Comparison of ENCODE assay signal across 9 mouse cellular contexts in genomic region chr3:89182531-89183057, GRCm38 (mm10). TPM values are rescaled to one million over a fixed set of nuclear protein-coding genes. Genes with fewer than 3 reads are reported as not detected.
DNase-seq lines count a peak whose midpoint lies in the region; ATAC-seq and TF ChIP-seq lines count a peak whose summit lies in the region.
"Had no signal": no experiment of that assay in that cellular context is flagged by ENCODE, and none has a peak within 500 bp of the region (broad histone marks: within the 10 kb centered on the region; RNA-seq: fewer than 3 reads in every experiment).

No protein-coding gene starts in this region.

- ATAC-seq in heart, embryonic 15.5 days (replicated peaks; ENCODE audit: insufficient number of reproducible peaks, insufficient read depth, low FRiP score, low read depth), result no peak
- 0 out of 2 replicates have a peak, but pooled peaks have one; percentile 4 for ATAC-seq in hindbrain, postnatal 0 days
- peak; percentile 58 for ATAC-seq in midbrain, embryonic 13.5 days

- H3K36me3 ChIP-seq in heart, embryonic 15.5 days, result peaks cover 30% of the 10 kb centered on the region
- H3K36me3 ChIP-seq in hindbrain, postnatal 0 days (ENCODE audit: insufficient read depth, low read length), result peaks cover 24% of the 10 kb centered on the region; the same call in 1 of the 2 replicates
- peaks cover 49% of the 10 kb centered on the region for H3K36me3 ChIP-seq in midbrain, embryonic 13.5 days

- peak overlapping the region; percentile 86; the same call in 1 of the 2 replicates for H3K27ac ChIP-seq in heart, embryonic 15.5 days
- peak overlapping the region; percentile 90 for H3K27ac ChIP-seq in hindbrain, postnatal 0 days
- peak overlapping the region; percentile 37 for H3K27ac ChIP-seq in midbrain, embryonic 13.5 days

- peak overlapping the region; percentile 72; the same call in 1 of the 2 replicates for H3K9ac ChIP-seq in heart, embryonic 15.5 days
- peak overlapping the region; percentile 79; the same call in 1 of the 2 replicates for H3K9ac ChIP-seq in hindbrain, postnatal 0 days (replicated peaks; ENCODE audit: low read length)
- 0 out of 2 replicates have a peak overlapping the region, but pooled peaks have one; percentile 92 for H3K9ac ChIP-seq in midbrain, embryonic 13.5 days (replicated peaks)

- H3K27me3 ChIP-seq in heart, embryonic 15.5 days, result no peaks in the 10 kb centered on the region; the same call in 1 of the 2 replicates
- no peaks in the 10 kb centered on the region for H3K27me3 ChIP-seq in hindbrain, postnatal 0 days (ENCODE audit: insufficient read depth, low read length)
- H3K27me3 ChIP-seq in midbrain, embryonic 13.5 days, result peaks cover 5% of the 10 kb centered on the region; the same call in 1 of the 2 replicates
- H3K27me3 ChIP-seq: Patski had no signal

- DNase-seq in heart, adult 11 months, result no peak
- peak; percentile 29 for DNase-seq in MN1 (ENCODE audit: low spot score)
- DNase-seq in hindbrain, postnatal 0 days (ENCODE audit: low spot score), result no peak
- no peak for DNase-seq in urinary bladder, postnatal 36 days (ENCODE audit: low spot score in 2 of 2)
- DNase-seq in spleen, postnatal 4 days (ENCODE audit: low spot score in 2 of 2), result no peak
- DNase-seq in thymus, postnatal 0 days (ENCODE audit: low spot score), result no peak

- peak overlapping the region; percentile 91 for H3K4me2 ChIP-seq in heart, embryonic 15.5 days
- peak overlapping the region; percentile 99 for H3K4me2 ChIP-seq in hindbrain, postnatal 0 days (ENCODE audit: low read depth, low read length)
- H3K4me2 ChIP-seq in midbrain, embryonic 13.5 days (replicated peaks), result peak overlapping the region; percentile 98

- peak overlapping the region; percentile 81 for H3K4me3 ChIP-seq in heart, embryonic 15.5 days
- H3K4me3 ChIP-seq in hindbrain, postnatal 0 days (ENCODE audit: low read length), result peak overlapping the region; percentile 65
- peak overlapping the region; percentile 68 for H3K4me3 ChIP-seq in midbrain, embryonic 13.5 days (replicated peaks)

- no peak for TF ChIP-seq CTCF in hindbrain, postnatal 0 days (IDR thresholded peaks at IDR 0.05; ENCODE audit: low read depth)

- H3K9me3 ChIP-seq in heart, embryonic 15.5 days (replicated peaks), result no peaks in the 10 kb centered on the region
- no peaks in the 10 kb centered on the region for H3K9me3 ChIP-seq in hindbrain, postnatal 0 days (ENCODE audit: low read length)
- no peaks in the 10 kb centered on the region for H3K9me3 ChIP-seq in midbrain, embryonic 13.5 days

- peaks cover 32% of the 10 kb centered on the region for H3K4me1 ChIP-seq in heart, embryonic 15.5 days (replicated peaks)
- H3K4me1 ChIP-seq in hindbrain, postnatal 0 days (ENCODE audit: insufficient read depth, low read length), result peaks cover 15% of the 10 kb centered on the region
- peaks cover 51% of the 10 kb centered on the region for H3K4me1 ChIP-seq in midbrain, embryonic 13.5 days (replicated peaks)

- 46% methylated on average over 7 of the region's 7 CpGs for WGBS in heart, embryonic 15.5 days
- 47% methylated on average over 7 of the region's 7 CpGs for WGBS in hindbrain, postnatal 0 days
- 56% methylated on average over 7 of the region's 7 CpGs for WGBS in midbrain, embryonic 13.5 days

RNA-seq across cellular contexts. Expression of gene Fam189b, which starts 0.3 kb away (rescaled TPM):
- 10.5 and 19.2 TPM in 2 replicates for polyA plus RNA-seq in heart, embryonic 15.5 days (2015; fragmentation: Nextera tagmentation; extraction: Ambion mirVana)
- 15.2 and 19.7 TPM in 2 replicates for total RNA-seq in hindbrain, postnatal 0 days (2014; rRNA removed)
- polyA plus RNA-seq in hindbrain, postnatal 0 days (2015; fragmentation: Nextera tagmentation; extraction: Ambion mirVana), result 29.1 and 29.2 TPM in 2 replicates
- polyA plus RNA-seq in midbrain, embryonic 13.5 days (2015; fragmentation: Nextera tagmentation; extraction: Ambion mirVana), result 27.5 and 31.3 TPM in 2 replicates
- polyA plus RNA-seq in thymus, postnatal 0 days (2015; fragmentation: Nextera tagmentation; extraction: Ambion mirVana), result 71.2 and 80.1 TPM in 2 replicates

RNA-seq across cellular contexts. Expression of gene Scamp3, which starts 5.3 kb away (rescaled TPM):
- polyA plus RNA-seq in heart, embryonic 15.5 days (2015; fragmentation: Nextera tagmentation; extraction: Ambion mirVana), result 70.9 and 92.8 TPM in 2 replicates
- 60.4 and 77.5 TPM in 2 replicates for total RNA-seq in hindbrain, postnatal 0 days (2014; rRNA removed)
- polyA plus RNA-seq in hindbrain, postnatal 0 days (2015; fragmentation: Nextera tagmentation; extraction: Ambion mirVana), result 139 and 143 TPM in 2 replicates
- 110 and 116 TPM in 2 replicates for polyA plus RNA-seq in midbrain, embryonic 13.5 days (2015; fragmentation: Nextera tagmentation; extraction: Ambion mirVana)
- polyA plus RNA-seq in thymus, postnatal 0 days (2015; fragmentation: Nextera tagmentation; extraction: Ambion mirVana), result 130 and 131 TPM in 2 replicates

RNA-seq across cellular contexts. Expression of gene Clk2, which starts 18.0 kb away (rescaled TPM):
- polyA plus RNA-seq in heart, embryonic 15.5 days (2015; fragmentation: Nextera tagmentation; extraction: Ambion mirVana), result 14.2 and 20.1 TPM in 2 replicates
- 36.3 and 43.1 TPM in 2 replicates for total RNA-seq in hindbrain, postnatal 0 days (2014; rRNA removed)
- 13.3 and 13.7 TPM in 2 replicates for polyA plus RNA-seq in hindbrain, postnatal 0 days (2015; fragmentation: Nextera tagmentation; extraction: Ambion mirVana)
- 24.9 and 32.9 TPM in 2 replicates for polyA plus RNA-seq in midbrain, embryonic 13.5 days (2015; fragmentation: Nextera tagmentation; extraction: Ambion mirVana)
- 18.1 and 22.3 TPM in 2 replicates for polyA plus RNA-seq in thymus, postnatal 0 days (2015; fragmentation: Nextera tagmentation; extraction: Ambion mirVana)

RNA-seq across cellular contexts. Expression of gene Gba, which starts 20.1 kb away (rescaled TPM):
- polyA plus RNA-seq in heart, embryonic 15.5 days (2015; fragmentation: Nextera tagmentation; extraction: Ambion mirVana), result 27.3 and 34.7 TPM in 2 replicates
- 62.5 and 77.4 TPM in 2 replicates for total RNA-seq in hindbrain, postnatal 0 days (2014; rRNA removed)
- 45.8 and 46.8 TPM in 2 replicates for polyA plus RNA-seq in hindbrain, postnatal 0 days (2015; fragmentation: Nextera tagmentation; extraction: Ambion mirVana)
- polyA plus RNA-seq in midbrain, embryonic 13.5 days (2015; fragmentation: Nextera tagmentation; extraction: Ambion mirVana), result 43.5 and 46.7 TPM in 2 replicates
- polyA plus RNA-seq in thymus, postnatal 0 days (2015; fragmentation: Nextera tagmentation; extraction: Ambion mirVana), result 51.3 and 51.8 TPM in 2 replicates

RNA-seq across cellular contexts. Expression of gene Hcn3, which starts 22.6 kb away (rescaled TPM):
- 0.52 and 1.1 TPM in 2 replicates for polyA plus RNA-seq in heart, embryonic 15.5 days (2015; fragmentation: Nextera tagmentation; extraction: Ambion mirVana)
- total RNA-seq in hindbrain, postnatal 0 days (2014; rRNA removed), result 83.8 and 85.7 TPM in 2 replicates
- polyA plus RNA-seq in hindbrain, postnatal 0 days (2015; fragmentation: Nextera tagmentation; extraction: Ambion mirVana), result 33.5 and 38.1 TPM in 2 replicates
- 28.9 and 32.3 TPM in 2 replicates for polyA plus RNA-seq in midbrain, embryonic 13.5 days (2015; fragmentation: Nextera tagmentation; extraction: Ambion mirVana)
- 1.4 and 1.9 TPM in 2 replicates for polyA plus RNA-seq in thymus, postnatal 0 days (2015; fragmentation: Nextera tagmentation; extraction: Ambion mirVana)

Comparison
In these comparisons a context has a peak if more than half of its experiments do, and no peak if none do; other contexts are left out.
1. H3K27ac ChIP-seq: peak in every context shown above with its lines; median percentile 90 in hindbrain, postnatal 0 days; 86 in heart, embryonic 15.5 days; 37 in midbrain, embryonic 13.5 days.